23 mouse cellular contexts compared by ENCODE assay signal in the genomic region with DNA sequence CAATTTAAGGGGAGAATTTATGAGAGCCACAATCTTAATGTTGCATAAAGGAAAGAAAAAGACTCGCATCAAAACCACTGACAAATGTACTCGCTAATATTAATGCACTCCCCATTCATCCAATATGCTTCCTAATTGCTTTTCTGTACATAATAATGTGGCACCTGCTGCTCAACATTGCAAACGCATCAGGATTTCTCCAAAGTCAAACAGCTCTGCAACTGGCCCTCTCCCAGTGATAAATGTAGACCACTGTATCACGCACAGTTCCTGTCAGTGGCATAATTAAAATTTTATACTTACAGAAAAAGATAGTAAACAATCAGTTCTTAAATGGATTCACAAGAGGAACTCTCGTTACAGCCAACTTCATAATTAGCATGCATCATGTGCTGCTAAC.
DNase-seq lines count a peak whose midpoint lies in the region; ATAC-seq and TF ChIP-seq lines count a peak whose summit lies in the region.
"Had no signal": no experiment of that assay in that cellular context is flagged by ENCODE, and none has a peak within 500 bp of the region (broad histone marks: within the 10 kb centered on the region; RNA-seq: fewer than 3 reads in every experiment).

No protein-coding gene starts in this region.

- H3K4me1 ChIP-seq in forebrain, postnatal 0 days (ENCODE audit: insufficient read depth) = peaks cover 15% of the 10 kb centered on the region
- H3K4me1 ChIP-seq: embryonic facial prominence, embryonic 15.5 days; heart, embryonic 15.5 days had no signal

- no peak for TF ChIP-seq CTCF in layer of hippocampus, adult 2 months (conservative IDR thresholded peaks at IDR 0.05)
- TF ChIP-seq CTCF in brain, embryonic 14.5 days (IDR thresholded peaks at IDR 0.05; ENCODE audit: borderline replicate concordance, extremely low read depth, insufficient read depth, insufficient read length) = no peak
- TF ChIP-seq CTCF in forebrain, postnatal 0 days (IDR thresholded peaks at IDR 0.05; ENCODE audit: low read depth) = no peak

- no peaks in the 10 kb centered on the region for H3K36me3 ChIP-seq in forebrain, postnatal 0 days (ENCODE audit: insufficient read depth)
- H3K36me3 ChIP-seq: embryonic facial prominence, embryonic 15.5 days; heart, embryonic 15.5 days had no signal

- no peak overlapping the region for H3K9ac ChIP-seq in forebrain, postnatal 0 days
- H3K9ac ChIP-seq: embryonic facial prominence, embryonic 15.5 days; heart, embryonic 15.5 days had no signal

- H3K4me2 ChIP-seq in forebrain, postnatal 0 days (ENCODE audit: low read depth) = no peak overlapping the region
- H3K4me2 ChIP-seq: embryonic facial prominence, embryonic 15.5 days; heart, embryonic 11.5 days; heart, embryonic 15.5 days had no signal

- H3K4me3 ChIP-seq in layer of hippocampus, adult 2 months = no peak overlapping the region
- H3K4me3 ChIP-seq in forebrain, postnatal 0 days (ENCODE audit: low read depth, low read length) = no peak overlapping the region
- H3K4me3 ChIP-seq: embryonic facial prominence, embryonic 15.5 days; erythroblast, embryonic 14.5 days; heart, adult 2 months; heart, embryonic 15.5 days had no signal

- ATAC-seq in frontal cortex, adult (ENCODE audit: low TSS enrichment) = 0 out of 2 replicates have a peak, but pooled peaks have one; percentile 29
- ATAC-seq in forebrain, postnatal 0 days = no peak
- ATAC-seq: inflammation-experienced regulatory T-cells, adult 6 months; intestine, postnatal 0 days had no signal

- TF ChIP-seq POLR2A in brain, embryonic 14.5 days (IDR thresholded peaks at IDR 0.05; ENCODE audit: borderline replicate concordance, extremely low read depth, insufficient read depth, insufficient read length, poor library complexity, severe bottlenecking) = no peak

- no peaks in the 10 kb centered on the region for H3K9me3 ChIP-seq in forebrain, postnatal 0 days (ENCODE audit: low read length)
- H3K9me3 ChIP-seq: embryonic facial prominence, embryonic 15.5 days; heart, embryonic 15.5 days had no signal

- no peak for DNase-seq in frontal cortex, postnatal 25 days (ENCODE audit: low spot score in 2 of 2)
- DNase-seq in layer of hippocampus, adult 2 months (ENCODE audit: low spot score in 2 of 2) = no peak
- no peak for DNase-seq in layer of hippocampus, postnatal 10 days (ENCODE audit: low spot score in 2 of 2)
- DNase-seq in brain, embryonic 14.5 days (ENCODE audit: low read depth) = peak; percentile 64
- peak; percentile 23 for DNase-seq in forebrain, postnatal 0 days
- no peak for DNase-seq in thymus, postnatal 0 days (ENCODE audit: low spot score)
- DNase-seq: adrenal gland, adult 2 months; adrenal gland, postnatal 25 days; cerebellum, adult 11 months; cerebellum, adult 8-10 months; cerebellum, postnatal 14 days; embryo, embryonic 11 days; gastrocnemius, postnatal 10 days; heart, adult 2 months; heart, postnatal 14 days; kidney, adult 8-10 months had no signal

- no peaks in the 10 kb centered on the region for H3K27me3 ChIP-seq in forebrain, postnatal 0 days (ENCODE audit: insufficient read depth, low read length)
- H3K27me3 ChIP-seq: embryonic facial prominence, embryonic 15.5 days; heart, embryonic 15.5 days had no signal

- H3K27ac ChIP-seq in layer of hippocampus, adult 2 months = peak overlapping the region; percentile 56
- no peak overlapping the region for H3K27ac ChIP-seq in forebrain, postnatal 0 days (ENCODE audit: low read depth, low read length)
- H3K27ac ChIP-seq: embryonic facial prominence, embryonic 15.5 days; heart, adult 2 months; heart, embryonic 15.5 days had no signal

- WGBS in forebrain, postnatal 0 days = 19% methylated on average over 5 of the region's 5 CpGs

Comparison
In these comparisons a context has a peak if more than half of its experiments do, and no peak if none do; other contexts are left out.
1. DNase-seq: peak in brain, embryonic 14.5 days (single experiment) and forebrain, postnatal 0 days (single experiment); none in frontal cortex, postnatal 25 days (0 of 2), layer of hippocampus, adult 2 months (0 of 2), layer of hippocampus, postnatal 10 days (0 of 2) and thymus, postnatal 0 days (single experiment).